Mouse (Mus musculus) brain, adult 2 months (tissue): ENCODE data around the gene Lipe.
A peak's percentile ranks its signal among the peaks of the same experiment; 100 is the strongest.

Experiments
- DNase-seq: peaks from one replicate; pipeline ENCODE4 v3.0.0; 2011; ENCODE audit warnings: low read depth, low spot score

The Lipe gene

GRCm38 (mm10) chr7:25365937-25366625 is 32.4 kb downstream of the Lipe start:
- peak; percentile 72 for DNase-seq

- DNase-seq: no peak
Measured at GRCm38 (mm10) chr7:25363632-25364031, 34.9 kb downstream of the Lipe start.

GRCm38 (mm10) chr7:25363151-25363550 is 35.4 kb downstream of the Lipe start:
- peak; percentile 85 for DNase-seq

- peak; percentile 30 for DNase-seq
Measured at GRCm38 (mm10) chr7:25358721-25359206, 39.7 kb downstream of the Lipe start.

GRCm38 (mm10) chr7:25348861-25349260 is 49.6 kb downstream of the Lipe start:
- DNase-seq: no peak

- DNase-seq: peak; percentile 73
Measured at GRCm38 (mm10) chr7:25341000-25341784, 57.3 kb downstream of the Lipe start.

- no peak for DNase-seq
Measured at GRCm38 (mm10) chr7:25339329-25339728, 59.2 kb downstream of the Lipe start.

GRCm38 (mm10) chr7:25334472-25334871 is 64.0 kb downstream of the Lipe start:
- no peak for DNase-seq

GRCm38 (mm10) chr7:25333596-25334307 is 64.8 kb downstream of the Lipe start:
- peak; percentile 89 for DNase-seq
